Mouse (Mus musculus): ENCODE measurements at regions not wholly inside any gene's neighbourhood (a gene's known extent, or its start where the extent isn't known, plus 50 kb on each side); places are given as distances from the start of the nearest gene placed in this dataset.
"Not testable (repeated sequence)": the region's sequence is repeated elsewhere in the genome, so short reads cannot be mapped to it uniquely, and the experiment has no call there.

GRCm38 (mm10) chr6:114538185-114538584, 104.7 kb upstream of the Atg7 start:
- DNase-seq, result not testable (repeated sequence)

- DNase-seq, result not testable (repeated sequence)
Observed at GRCm38 (mm10) chr6:114550096-114550669, 92.7 kb upstream of the Atg7 start.

GRCm38 (mm10) chr6:114553072-114553471, 89.8 kb upstream of the Atg7 start:
- DNase-seq, result not testable (repeated sequence)

- peak; percentile 46 for DNase-seq
Observed at GRCm38 (mm10) chr6:114555186-114555585, 87.7 kb upstream of the Atg7 start.

- peak; percentile 68 for DNase-seq
Observed at GRCm38 (mm10) chr6:114577319-114577718, 65.6 kb upstream of the Atg7 start.
